Mouse (Mus musculus) heart, embryonic 14.5 days (tissue): ENCODE results near the gene Slc25a34. TPM values are rescaled to one million over a fixed set of nuclear protein-coding genes. Genes with fewer than 3 reads are reported as not detected.

Experiments
- ATAC-seq: fragments of 200-750 bp; cut with Nextera tagmentation; 2 replicates; pipeline ENCODE4 v1.8.0; 2017; ENCODE audit warnings: low read depth, moderate TSS enrichment; ENCODE audit not compliant: insufficient number of reproducible peaks, insufficient read depth, low FRiP score
- H3K27ac ChIP-seq, 2 experiments: fragments of 200-500 bp in 1 of 2; fragments of 300-500 bp in 1 of 2; sonication (generic) in 1 of 2; replicated peaks in 1 of 2; 2 replicates each; pipeline ENCODE4 v1.5.1; 2012 to 2014; ENCODE audit warnings: low read depth in 2 of 2, low read length in 2 of 2, control low read depth in 1 of 2, mild to moderate bottlenecking in 1 of 2, mixed read lengths in 1 of 2; ENCODE audit not compliant: control insufficient read depth in 1 of 2, insufficient read depth in 1 of 2
- H3K27me3 ChIP-seq: fragments of 300-500 bp; sonication (generic); 2 replicates; pipeline ENCODE4 v1.6.1; 2014; ENCODE audit warnings: mild to moderate bottlenecking, low read length, control low read depth; ENCODE audit not compliant: control insufficient read depth, insufficient read depth
- H3K36me3 ChIP-seq: fragments of 300-500 bp; sonication (generic); 2 replicates; pipeline ENCODE4 v1.6.1; 2014; ENCODE audit warnings: mild to moderate bottlenecking, control low read depth, low read length, mixed read lengths; ENCODE audit not compliant: control insufficient read depth, insufficient read depth
- H3K4me1 ChIP-seq, 2 experiments: fragments of 200-500 bp in 1 of 2; fragments of 300-500 bp in 1 of 2; sonication (generic) in 1 of 2; 2 replicates each; pipeline ENCODE4 v1.6.1; 2012 to 2014; ENCODE audit warnings: low read length in 2 of 2, control low read depth in 1 of 2, mixed read lengths in 1 of 2; ENCODE audit not compliant: control insufficient read depth in 2 of 2, insufficient read depth in 2 of 2
- H3K4me2 ChIP-seq: fragments of 300-500 bp; sonication (generic); 2 replicates; pipeline ENCODE4 v1.6.1; 2014; ENCODE audit warnings: mild to moderate bottlenecking, low read length
- H3K4me3 ChIP-seq, 2 experiments: fragments of 200-500 bp in 1 of 2; fragments of 300-500 bp in 1 of 2; sonication (generic) in 1 of 2; 2 replicates each; pipeline ENCODE4 v1.5.1; 2012 to 2014; ENCODE audit warnings: low read length in 2 of 2, mild to moderate bottlenecking in 2 of 2, control low read depth in 1 of 2, low read depth in 1 of 2, moderate library complexity in 1 of 2; ENCODE audit not compliant: control insufficient read depth in 1 of 2, insufficient read depth in 1 of 2
- H3K9ac ChIP-seq: fragments of 300-500 bp; sonication (generic); 2 replicates; pipeline ENCODE4 v1.6.1; 2014; ENCODE audit warnings: mild to moderate bottlenecking, low read length
- H3K9me3 ChIP-seq: fragments of 300-500 bp; sonication (generic); 2 replicates; pipeline ENCODE4 v1.6.1; 2016; ENCODE audit warnings: low read length, control low read depth; ENCODE audit not compliant: control insufficient read depth
- WGBS: fragments of 180-500 bp; shearing (Covaris S2); extraction: QIAGEN DNeasy Blood & Tissue Kit; methylation state at CpG from one replicate; pipeline ENCODE4 v1.1.7; 2014; 5-methylcytosine and 5-hydroxymethylcytosine counted together
- polyA plus RNA-seq: library from polyadenylated mRNA; unstranded; fragments of >200 nt; fragmentation: Nextera tagmentation; extraction: Ambion mirVana; gene quantifications from 2 replicates; pipeline ENCODE4 v1.2.1, GENCODE M21; 2014

The Slc25a34 gene
- polyA plus RNA-seq, 1 experiment from 2014 or later = 0.19 TPM

GRCm38 (mm10) chr4:141622580-141622979 lies 1.0 kb downstream of the Slc25a34 start:
- no peaks in the 10 kb centered on the region for H3K27me3 ChIP-seq
- peaks cover 22% of the 10 kb centered on the region for H3K36me3 ChIP-seq
- no peak overlapping the region for H3K9ac ChIP-seq
- H3K4me1 ChIP-seq = peaks cover 21 to 30% of the 10 kb centered on the region in 2 experiments
- no peak overlapping the region for H3K4me2 ChIP-seq
- no peaks in the 10 kb centered on the region for H3K9me3 ChIP-seq
- no peak overlapping the region for H3K27ac ChIP-seq
- no peak overlapping the region for H3K4me3 ChIP-seq
- WGBS = 83% methylated on average over 5 of the region's 5 CpGs
- no peak for ATAC-seq

DNA sequence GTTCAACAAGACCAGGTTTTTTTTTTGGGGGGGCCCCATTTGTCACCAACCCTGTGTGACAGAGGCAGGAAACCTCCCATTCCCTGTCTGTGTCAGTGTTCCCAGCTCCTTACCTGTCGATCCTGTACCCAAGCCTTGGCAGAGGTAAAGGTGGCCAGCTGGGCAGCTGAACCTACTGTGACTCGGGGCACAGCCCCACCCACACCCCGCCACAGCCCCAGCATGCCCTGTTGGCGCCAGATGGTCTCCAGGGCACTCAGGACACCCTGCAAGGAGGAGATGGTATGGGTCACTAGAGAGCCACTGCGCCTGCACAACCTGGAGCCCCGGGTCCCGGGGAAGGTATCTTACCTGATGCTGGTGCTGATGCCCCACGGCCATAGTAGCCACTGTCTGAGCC lies 1.5 kb downstream of the Slc25a34 start:
- no peak overlapping the region for H3K9ac ChIP-seq
- no peak overlapping the region for H3K4me2 ChIP-seq
- 82% methylated on average over 8 of the region's 8 CpGs for WGBS
- H3K36me3 ChIP-seq = peaks cover 18% of the 10 kb centered on the region
- H3K4me1 ChIP-seq = peaks cover 23 to 29% of the 10 kb centered on the region in 2 experiments
- no peak for ATAC-seq
- H3K27ac ChIP-seq = no peak overlapping the region
- H3K4me3 ChIP-seq = no peak overlapping the region
- H3K27me3 ChIP-seq = no peaks in the 10 kb centered on the region
- no peaks in the 10 kb centered on the region for H3K9me3 ChIP-seq

DNA sequence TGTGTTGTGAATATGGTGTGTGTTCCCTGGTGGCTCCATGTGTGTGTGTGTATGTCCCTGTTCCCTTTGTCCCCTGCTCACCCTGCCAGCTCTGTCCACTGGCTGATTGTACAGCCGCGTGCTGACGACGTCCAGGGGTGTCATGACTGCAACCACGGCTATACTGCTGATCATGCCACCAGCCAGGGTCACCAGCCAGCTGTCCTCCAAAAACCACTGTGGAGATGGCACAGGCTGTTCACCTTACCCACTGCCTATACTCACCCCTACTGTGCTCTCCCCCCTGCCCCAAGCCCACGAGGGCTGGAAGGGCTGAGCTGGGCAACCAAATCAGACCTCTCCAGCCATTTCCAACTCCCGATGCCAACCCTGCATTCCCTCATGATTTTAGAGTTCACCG lies 2.3 kb downstream of the Slc25a34 start:
- Histone ChIP-seq H3K4me2 (no peak overlapping the region), H3K4me3 (no peak overlapping the region), H3K27ac (no peak overlapping the region), H3K9me3 (no peaks in the 10 kb centered on the region), H3K36me3 (peaks cover 11% of the 10 kb centered on the region), H3K27me3 (no peaks in the 10 kb centered on the region), H3K9ac (no peak overlapping the region), H3K4me1 (peaks cover 23 to 29% of the 10 kb centered on the region in 2 experiments)
- 75% methylated on average over 8 of the region's 8 CpGs for WGBS
- ATAC-seq = no peak

DNA sequence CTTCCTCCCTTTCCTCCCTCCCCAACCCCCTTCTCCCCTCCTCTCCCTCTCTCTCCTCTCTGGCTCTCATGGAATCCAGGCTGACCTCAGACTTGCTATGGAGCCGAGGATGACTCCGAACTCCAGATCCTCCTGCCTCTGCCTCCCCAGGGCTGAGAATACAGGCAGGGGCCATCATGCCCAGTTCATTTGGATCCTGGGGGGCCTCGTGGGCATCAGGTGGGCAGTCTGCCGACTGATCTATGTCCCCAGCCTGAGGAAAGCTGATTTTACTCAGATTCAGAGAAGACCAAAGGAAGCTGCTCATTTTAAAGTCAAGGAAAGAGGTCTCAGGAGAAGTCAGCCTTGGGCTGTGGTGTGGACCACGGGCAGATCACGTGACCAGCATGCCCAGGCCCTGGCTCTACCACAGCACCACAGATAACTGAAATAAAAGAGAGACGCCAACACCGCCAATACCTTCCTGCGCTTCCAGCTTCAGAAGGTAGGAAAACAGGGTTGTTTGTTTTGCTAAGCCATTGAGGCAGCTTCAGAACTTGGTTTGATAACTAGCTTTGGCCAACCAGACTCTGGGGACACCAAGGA lies 4.2 kb downstream of the Slc25a34 start:
- no peaks in the 10 kb centered on the region for H3K27me3 ChIP-seq
- peaks cover 23 to 26% of the 10 kb centered on the region in 2 experiments for H3K4me1 ChIP-seq
- H3K27ac ChIP-seq = no peak overlapping the region
- no peaks in the 10 kb centered on the region for H3K36me3 ChIP-seq
- H3K9me3 ChIP-seq = no peaks in the 10 kb centered on the region
- no peak for ATAC-seq
- WGBS = 80% methylated on average over 9 of the region's 9 CpGs
- H3K4me3 ChIP-seq = no peak overlapping the region
- H3K9ac ChIP-seq = no peak overlapping the region
- H3K4me2 ChIP-seq = no peak overlapping the region

DNA sequence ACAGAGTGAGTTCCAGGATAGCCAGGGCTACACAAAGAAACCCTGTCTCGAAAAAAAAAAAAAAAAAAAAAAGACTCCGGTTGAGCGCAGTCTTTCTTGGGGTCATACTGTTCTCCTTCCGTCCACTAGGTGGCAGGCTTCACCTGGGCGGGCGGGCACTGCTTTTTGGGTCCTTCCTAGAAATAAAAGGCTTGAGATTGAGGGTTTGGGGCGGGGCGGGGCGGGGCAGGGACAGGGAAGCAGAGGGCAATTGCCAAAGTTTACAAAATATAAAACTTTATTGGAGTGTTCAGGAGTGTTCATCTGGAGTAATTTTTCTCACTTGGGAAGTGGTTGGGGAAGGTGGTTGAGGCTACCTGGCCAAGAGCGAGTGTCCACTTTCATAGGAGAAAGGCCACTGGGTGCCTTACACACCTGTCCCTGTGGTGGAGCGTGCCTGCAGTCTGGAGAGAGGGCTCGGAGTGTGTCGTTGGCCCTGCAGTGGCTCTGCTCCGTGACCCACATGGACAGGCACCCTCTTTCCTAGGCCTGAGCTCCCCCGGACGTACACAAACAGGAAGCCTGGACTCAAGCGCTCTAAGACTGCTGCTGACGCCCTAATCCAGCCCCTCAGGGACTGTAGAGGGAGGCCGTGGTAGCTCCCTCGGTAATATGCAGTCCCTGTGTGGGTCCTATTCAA lies 4.9 kb downstream of the Slc25a34 start, which contains the start of gene Tmem82:
Tmem82 (minus strand) TSS at position 69 of the 679 bp plus-strand sequence.
- Histone ChIP-seq H3K36me3 (no peaks in the 10 kb centered on the region), H3K27me3 (no peaks in the 10 kb centered on the region), H3K4me2 (peak within 1 kb of the TSS; percentile 72), H3K9ac (peak within 1 kb of the TSS; percentile 59), H3K4me1 (peaks cover 16 to 20% of the 10 kb centered on the region in 2 experiments), H3K27ac (no peak within 1 kb of the TSS), H3K9me3 (no peaks in the 10 kb centered on the region), H3K4me3 (peak within 1 kb of the TSS; percentile 31 to 32)
- WGBS = 24% methylated on average over 19 of the region's 20 CpGs
- ATAC-seq = no peak

DNA sequence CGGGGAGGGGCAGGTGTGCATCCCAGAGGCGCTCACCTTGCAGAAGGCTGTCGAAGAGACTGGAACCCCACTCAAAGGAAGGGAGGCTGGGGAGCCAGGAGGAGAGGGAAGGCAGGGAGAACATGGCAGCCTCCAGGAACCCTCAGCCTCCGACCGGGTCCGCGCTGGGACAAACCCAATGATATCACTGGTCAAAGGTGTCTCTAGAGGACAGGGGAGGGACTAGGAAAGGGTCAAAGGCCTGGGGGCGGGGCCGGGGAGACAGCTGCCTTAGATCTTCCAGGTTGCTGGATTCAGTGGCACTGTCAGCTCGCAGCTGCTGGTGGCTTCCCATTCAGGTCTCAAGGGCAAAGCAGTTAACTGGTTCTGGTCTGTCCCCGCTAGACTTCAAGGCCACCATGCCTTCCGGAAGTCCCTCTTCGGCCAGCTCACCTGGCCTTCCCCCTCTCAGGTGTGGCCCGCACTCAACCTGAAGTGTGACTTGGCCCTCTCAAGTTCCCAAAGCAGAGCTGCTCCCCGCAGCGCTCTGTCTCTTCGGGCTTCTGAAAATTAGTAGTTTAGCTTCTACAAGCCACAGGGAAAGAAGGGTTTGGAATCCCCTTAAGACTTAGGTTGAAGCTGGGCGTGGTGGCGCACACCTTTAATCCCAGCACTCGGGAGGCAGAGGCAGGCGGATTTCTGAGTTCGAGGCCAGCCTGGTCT lies 5.6 kb downstream of the Slc25a34 start:
- Histone ChIP-seq H3K4me3 (peak overlapping the region; percentile 31 to 32), H3K27ac (no peak overlapping the region), H3K36me3 (no peaks in the 10 kb centered on the region), H3K4me2 (peak overlapping the region; percentile 72), H3K27me3 (no peaks in the 10 kb centered on the region), H3K4me1 (peaks cover 9 to 13% of the 10 kb centered on the region in 2 experiments), H3K9me3 (no peaks in the 10 kb centered on the region), H3K9ac (peak overlapping the region; percentile 59)
- no peak for ATAC-seq
- 12% methylated on average over 20 of the region's 22 CpGs for WGBS

GRCm38 (mm10) chr4:141617299-141617698 lies 6.3 kb downstream of the Slc25a34 start:
- H3K4me3 ChIP-seq = peak overlapping the region; percentile 31 to 32
- H3K9ac ChIP-seq = peak overlapping the region; percentile 59
- H3K27me3 ChIP-seq = no peaks in the 10 kb centered on the region
- WGBS = 4% methylated on average over 20 of the region's 20 CpGs
- ATAC-seq = peak; percentile 37; the same call in 1 of the 2 replicates
- no peaks in the 10 kb centered on the region for H3K9me3 ChIP-seq
- no peak overlapping the region for H3K27ac ChIP-seq
- no peaks in the 10 kb centered on the region for H3K36me3 ChIP-seq
- H3K4me1 ChIP-seq = peaks cover 9 to 13% of the 10 kb centered on the region in 2 experiments
- peak overlapping the region; percentile 72 for H3K4me2 ChIP-seq
